Mouse (Mus musculus): ENCODE data around the gene Samd1. TPM values are rescaled to one million over a fixed set of nuclear protein-coding genes. Genes with fewer than 3 reads are reported as not detected.

The Samd1 gene
- polyA plus RNA-seq, 1 experiment from 2014 or later = 18.5 TPM

DNA sequence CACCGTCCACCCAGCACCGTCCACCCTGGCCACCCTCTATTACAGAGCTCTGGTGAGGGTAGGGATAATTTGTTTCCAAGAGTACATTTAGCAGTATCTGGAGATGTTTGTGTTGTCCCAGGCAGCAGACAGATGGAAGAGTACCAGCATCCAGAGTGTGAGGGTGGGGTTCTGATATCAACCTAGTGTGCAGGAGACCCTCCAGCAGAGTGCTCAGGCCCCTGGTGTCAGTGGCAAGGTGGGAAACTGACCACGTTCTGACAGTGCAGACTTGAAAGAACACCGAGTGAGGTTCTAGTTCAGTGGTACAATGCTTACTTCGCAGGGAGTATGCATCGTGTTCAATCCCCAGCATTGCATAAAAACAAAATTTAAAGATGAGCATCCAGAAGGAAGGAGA lies 25.8 kb upstream of the Samd1 start:
- H3K27ac ChIP-seq (replicated peaks; ENCODE audit: low read depth, low read length) = peak overlapping the region; percentile 65; the same call in 1 of the 2 replicates

GRCm38 (mm10) chr8:83972150-83973120 lies 25.0 kb upstream of the Samd1 start, which contains the start of gene Prkaca:
Prkaca (plus strand) TSS chr8:83972993.
- 1% methylated on average over 25 of the region's 94 CpGs for WGBS
- peak within 1 kb of the TSS; percentile 93 for H3K4me3 ChIP-seq (ENCODE audit: low read depth, low read length)
- peak; percentile 100 for ATAC-seq (ENCODE audit: low read depth)
- peak within 1 kb of the TSS; percentile 86 for H3K9ac ChIP-seq (ENCODE audit: low read depth, low read length)
- peak; percentile 100 for DNase-seq (ENCODE audit: low spot score)
- H3K27me3 ChIP-seq (replicated peaks; ENCODE audit: control insufficient read depth, insufficient read depth, low read length) = no peaks in the 10 kb centered on the region
- peak within 1 kb of the TSS; percentile 97 for H3K4me2 ChIP-seq (ENCODE audit: low read depth, low read length)
- peak within 1 kb of the TSS; percentile 65 for H3K27ac ChIP-seq (replicated peaks; ENCODE audit: low read depth, low read length)
- peaks cover 24% of the 10 kb centered on the region for H3K36me3 ChIP-seq (ENCODE audit: control insufficient read depth, insufficient read depth, low read length)
- peaks cover 13% of the 10 kb centered on the region for H3K4me1 ChIP-seq (ENCODE audit: control insufficient read depth, insufficient read depth, low read length)
- no peaks in the 10 kb centered on the region for H3K9me3 ChIP-seq (ENCODE audit: control insufficient read depth, low read length)

More for the DNA sequence above, 25.8 kb upstream of the Samd1 start:
- DNase-seq (ENCODE audit: low spot score) = no peak
- H3K9ac ChIP-seq (ENCODE audit: low read depth, low read length) = peak overlapping the region; percentile 79
- H3K9me3 ChIP-seq (ENCODE audit: control insufficient read depth, low read length) = no peaks in the 10 kb centered on the region
- H3K4me2 ChIP-seq (ENCODE audit: low read depth, low read length) = peak overlapping the region; percentile 88
- peaks cover 10% of the 10 kb centered on the region for H3K4me1 ChIP-seq (ENCODE audit: control insufficient read depth, insufficient read depth, low read length)
- no peak for ATAC-seq (ENCODE audit: low read depth)
- H3K4me3 ChIP-seq (ENCODE audit: low read depth, low read length) = peak overlapping the region; percentile 93
- H3K27me3 ChIP-seq (replicated peaks; ENCODE audit: control insufficient read depth, insufficient read depth, low read length) = no peaks in the 10 kb centered on the region
- WGBS = 68% methylated on average over 6 of the region's 6 CpGs
- H3K36me3 ChIP-seq (ENCODE audit: control insufficient read depth, insufficient read depth, low read length) = peaks cover 26% of the 10 kb centered on the region

DNA sequence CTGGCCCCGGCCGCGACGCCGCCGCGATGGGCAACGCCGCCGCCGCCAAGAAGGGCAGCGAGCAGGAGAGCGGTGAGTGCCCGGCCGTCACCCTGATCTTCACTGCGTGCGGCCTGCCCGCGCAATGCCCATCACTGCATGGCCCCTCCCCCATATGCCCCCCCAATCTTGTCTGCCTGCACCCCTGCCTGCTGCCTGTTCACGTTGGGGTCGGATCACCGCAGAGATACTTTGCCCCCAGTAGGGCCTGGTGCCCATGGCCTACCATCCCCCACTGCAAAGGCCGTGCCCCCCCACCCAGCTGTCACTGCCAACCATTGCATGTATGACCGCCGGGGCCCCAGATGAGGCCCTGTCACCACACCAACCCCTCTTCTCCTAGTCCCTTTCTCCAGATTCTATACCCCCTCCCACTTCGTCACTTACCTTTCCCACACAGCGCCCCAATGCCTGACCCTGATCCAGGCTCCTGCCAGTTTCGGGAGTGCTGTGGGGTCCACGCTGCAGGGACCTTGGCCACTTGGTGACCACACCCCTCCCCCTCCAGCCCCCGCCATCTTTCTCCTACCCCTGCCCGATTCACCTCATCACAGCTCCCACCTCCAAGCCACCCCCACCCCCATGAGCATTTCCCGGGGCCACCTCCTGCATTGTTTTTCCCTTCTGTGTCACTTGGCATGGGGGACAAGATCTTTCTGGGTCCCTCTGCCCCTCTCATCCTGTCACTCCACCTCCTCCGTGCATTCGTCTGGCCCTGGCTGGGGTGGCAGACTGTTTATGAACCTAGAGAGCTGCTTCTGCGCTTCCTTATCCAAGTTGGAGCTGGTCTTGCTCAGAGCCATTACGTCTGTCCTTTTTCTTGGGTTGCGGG lies 24.1 kb upstream of the Samd1 start:
- WGBS = 4% methylated on average over 30 of the region's 37 CpGs
- Histone ChIP-seq H3K9ac (ENCODE audit: low read depth, low read length) (peak overlapping the region; percentile 86), H3K4me2 (ENCODE audit: low read depth, low read length) (peak overlapping the region; percentile 97), H3K4me3 (ENCODE audit: low read depth, low read length) (peak overlapping the region; percentile 93), H3K4me1 (ENCODE audit: control insufficient read depth, insufficient read depth, low read length) (peaks cover 16% of the 10 kb centered on the region), H3K27me3 (replicated peaks; ENCODE audit: control insufficient read depth, insufficient read depth, low read length) (no peaks in the 10 kb centered on the region), H3K36me3 (ENCODE audit: control insufficient read depth, insufficient read depth, low read length) (peaks cover 16% of the 10 kb centered on the region), H3K9me3 (ENCODE audit: control insufficient read depth, low read length) (no peaks in the 10 kb centered on the region), H3K27ac (replicated peaks; ENCODE audit: low read depth, low read length) (peak overlapping the region; percentile 61)
- ATAC-seq (ENCODE audit: low read depth) = peak; percentile 10; the same call in 1 of the 2 replicates
- peak; percentile 8 for DNase-seq (ENCODE audit: low spot score)

GRCm38 (mm10) chr8:83974521-83974920 lies 23.0 kb upstream of the Samd1 start:
- 78% methylated on average over 4 of the region's 4 CpGs for WGBS

GRCm38 (mm10) chr8:83976101-83976630 lies 21.3 kb upstream of the Samd1 start:
- no peak for ATAC-seq (ENCODE audit: low read depth)
- 83% methylated on average over 4 of the region's 4 CpGs for WGBS

More at GRCm38 (mm10) chr8:83974521-83974920, 23.0 kb upstream of the Samd1 start:
- Histone ChIP-seq H3K4me1 (ENCODE audit: control insufficient read depth, insufficient read depth, low read length) (peaks cover 16% of the 10 kb centered on the region), H3K27me3 (replicated peaks; ENCODE audit: control insufficient read depth, insufficient read depth, low read length) (no peaks in the 10 kb centered on the region), H3K9me3 (ENCODE audit: control insufficient read depth, low read length) (no peaks in the 10 kb centered on the region), H3K27ac (replicated peaks; ENCODE audit: low read depth, low read length) (no peak overlapping the region), H3K36me3 (ENCODE audit: control insufficient read depth, insufficient read depth, low read length) (peaks cover 5% of the 10 kb centered on the region), H3K4me3 (ENCODE audit: low read depth, low read length) (no peak overlapping the region), H3K4me2 (ENCODE audit: low read depth, low read length) (peak overlapping the region; percentile 97), H3K9ac (ENCODE audit: low read depth, low read length) (peak overlapping the region; percentile 86; the same call in 1 of the 2 replicates)
- ATAC-seq (ENCODE audit: low read depth) = no peak
- no peak for DNase-seq (ENCODE audit: low spot score)

DNA sequence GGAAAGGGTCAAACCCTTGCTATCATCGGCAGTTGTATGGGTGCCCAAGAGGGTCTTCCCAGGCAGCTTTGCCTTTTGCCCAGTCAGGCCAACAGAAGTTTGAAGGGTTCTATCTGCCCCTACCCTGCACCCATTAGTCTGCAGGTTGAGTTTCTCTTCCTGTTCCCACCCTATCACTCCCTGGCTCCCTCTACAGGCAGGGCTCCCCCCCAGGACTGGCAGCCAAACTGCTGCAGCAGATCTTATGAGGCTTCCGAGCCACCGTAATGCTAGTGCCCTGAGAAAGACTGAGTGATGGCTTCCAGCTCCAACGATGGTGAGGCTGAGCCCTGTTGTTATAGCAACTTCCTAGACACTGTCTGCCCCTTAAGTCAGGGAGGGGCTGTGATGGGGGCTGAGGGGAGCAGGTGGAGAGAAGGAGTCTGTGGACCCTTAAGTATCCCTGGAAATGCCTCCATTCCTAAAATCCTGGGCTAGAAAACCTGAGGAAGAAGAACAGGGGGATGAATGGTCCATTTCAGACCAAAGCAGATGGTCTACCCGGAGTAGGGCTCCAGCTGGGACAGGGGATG lies 20.6 kb upstream of the Samd1 start:
- DNase-seq (ENCODE audit: low spot score) = no peak
- Histone ChIP-seq H3K36me3 (ENCODE audit: control insufficient read depth, insufficient read depth, low read length) (peaks cover 13% of the 10 kb centered on the region), H3K9me3 (ENCODE audit: control insufficient read depth, low read length) (no peaks in the 10 kb centered on the region), H3K4me1 (ENCODE audit: control insufficient read depth, insufficient read depth, low read length) (peaks cover 15% of the 10 kb centered on the region), H3K4me3 (ENCODE audit: low read depth, low read length) (no peak overlapping the region), H3K4me2 (ENCODE audit: low read depth, low read length) (no peak overlapping the region), H3K9ac (ENCODE audit: low read depth, low read length) (no peak overlapping the region), H3K27ac (replicated peaks; ENCODE audit: low read depth, low read length) (no peak overlapping the region), H3K27me3 (replicated peaks; ENCODE audit: control insufficient read depth, insufficient read depth, low read length) (no peaks in the 10 kb centered on the region)
- ATAC-seq (ENCODE audit: low read depth) = no peak
- WGBS = 82% methylated on average over 5 of the region's 5 CpGs

More at GRCm38 (mm10) chr8:83976101-83976630, 21.3 kb upstream of the Samd1 start:
- no peak overlapping the region for H3K4me2 ChIP-seq (ENCODE audit: low read depth, low read length)
- H3K36me3 ChIP-seq (ENCODE audit: control insufficient read depth, insufficient read depth, low read length) = peaks cover 6% of the 10 kb centered on the region
- H3K9me3 ChIP-seq (ENCODE audit: control insufficient read depth, low read length) = no peaks in the 10 kb centered on the region
- no peak overlapping the region for H3K9ac ChIP-seq (ENCODE audit: low read depth, low read length)
- DNase-seq (ENCODE audit: low spot score) = no peak
- H3K4me1 ChIP-seq (ENCODE audit: control insufficient read depth, insufficient read depth, low read length) = peaks cover 16% of the 10 kb centered on the region
- H3K27ac ChIP-seq (replicated peaks; ENCODE audit: low read depth, low read length) = no peak overlapping the region
- no peak overlapping the region for H3K4me3 ChIP-seq (ENCODE audit: low read depth, low read length)
- no peaks in the 10 kb centered on the region for H3K27me3 ChIP-seq (replicated peaks; ENCODE audit: control insufficient read depth, insufficient read depth, low read length)

DNA sequence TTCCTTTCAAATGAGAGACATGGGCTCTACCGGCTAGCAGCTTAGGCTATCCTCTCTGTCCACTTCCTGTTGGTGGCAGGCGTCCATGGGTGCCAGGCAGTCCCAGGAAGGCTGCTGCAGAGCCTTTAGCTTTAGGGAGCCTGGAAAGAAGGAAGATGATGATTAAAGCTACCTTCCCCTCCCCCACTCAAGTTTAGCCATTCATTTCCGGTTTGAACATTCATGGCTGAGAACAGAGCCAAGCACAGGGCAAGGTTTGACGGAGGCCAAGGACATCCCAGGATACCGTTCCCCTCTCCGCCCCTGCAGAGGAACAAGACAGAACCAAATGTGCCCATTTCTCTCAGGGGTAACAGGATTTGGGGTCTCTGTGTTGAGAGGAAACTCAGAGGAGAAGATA lies 19.8 kb upstream of the Samd1 start:
- 50% methylated on average over 6 of the region's 6 CpGs for WGBS
- Histone ChIP-seq H3K4me2 (ENCODE audit: low read depth, low read length) (no peak overlapping the region), H3K27me3 (replicated peaks; ENCODE audit: control insufficient read depth, insufficient read depth, low read length) (no peaks in the 10 kb centered on the region), H3K9ac (ENCODE audit: low read depth, low read length) (no peak overlapping the region), H3K4me1 (ENCODE audit: control insufficient read depth, insufficient read depth, low read length) (peaks cover 13% of the 10 kb centered on the region), H3K4me3 (ENCODE audit: low read depth, low read length) (no peak overlapping the region), H3K36me3 (ENCODE audit: control insufficient read depth, insufficient read depth, low read length) (peaks cover 21% of the 10 kb centered on the region), H3K9me3 (ENCODE audit: control insufficient read depth, low read length) (no peaks in the 10 kb centered on the region), H3K27ac (replicated peaks; ENCODE audit: low read depth, low read length) (no peak overlapping the region)
- ATAC-seq (ENCODE audit: low read depth) (no peak), DNase-seq (ENCODE audit: low spot score) (no peak)

- DNase-seq (ENCODE audit: low spot score) (no peak), ATAC-seq (ENCODE audit: low read depth) (no peak)
- Histone ChIP-seq H3K4me1 (ENCODE audit: control insufficient read depth, insufficient read depth, low read length) (peaks cover 13% of the 10 kb centered on the region), H3K27ac (replicated peaks; ENCODE audit: low read depth, low read length) (no peak overlapping the region), H3K9me3 (ENCODE audit: control insufficient read depth, low read length) (no peaks in the 10 kb centered on the region), H3K4me2 (ENCODE audit: low read depth, low read length) (no peak overlapping the region), H3K36me3 (ENCODE audit: control insufficient read depth, insufficient read depth, low read length) (peaks cover 27% of the 10 kb centered on the region), H3K9ac (ENCODE audit: low read depth, low read length) (no peak overlapping the region), H3K27me3 (replicated peaks; ENCODE audit: control insufficient read depth, insufficient read depth, low read length) (no peaks in the 10 kb centered on the region), H3K4me3 (ENCODE audit: low read depth, low read length) (no peak overlapping the region)
- 69% methylated on average over 9 of the region's 9 CpGs for WGBS
These were observed 19.3 kb upstream of the Samd1 start for GRCm38 (mm10) chr8:83978200-83978599.
